Mouse (Mus musculus) brain, embryonic 14.5 days (tissue): Measurements from ENCODE around the gene Ptcd2.

ENCODE experiments used
- CTCF ChIP-seq: fragments of 200-500 bp; IDR thresholded peaks from 2 replicates; pipeline ENCODE4 v1.5.1; 2012; ENCODE audit warnings: inconsistent platforms, mild to moderate bottlenecking, moderate library complexity, borderline replicate concordance; ENCODE audit not compliant: insufficient read depth, insufficient read length; ENCODE audit errors: extremely low read depth
- POLR2A ChIP-seq: fragments of 200-500 bp; IDR thresholded peaks from 2 replicates; pipeline ENCODE4 v1.6.1; 2012; ENCODE audit warnings: mild to moderate bottlenecking, inconsistent platforms, borderline replicate concordance; ENCODE audit not compliant: poor library complexity, insufficient read depth, insufficient read length, severe bottlenecking; ENCODE audit errors: extremely low read depth

DNA sequence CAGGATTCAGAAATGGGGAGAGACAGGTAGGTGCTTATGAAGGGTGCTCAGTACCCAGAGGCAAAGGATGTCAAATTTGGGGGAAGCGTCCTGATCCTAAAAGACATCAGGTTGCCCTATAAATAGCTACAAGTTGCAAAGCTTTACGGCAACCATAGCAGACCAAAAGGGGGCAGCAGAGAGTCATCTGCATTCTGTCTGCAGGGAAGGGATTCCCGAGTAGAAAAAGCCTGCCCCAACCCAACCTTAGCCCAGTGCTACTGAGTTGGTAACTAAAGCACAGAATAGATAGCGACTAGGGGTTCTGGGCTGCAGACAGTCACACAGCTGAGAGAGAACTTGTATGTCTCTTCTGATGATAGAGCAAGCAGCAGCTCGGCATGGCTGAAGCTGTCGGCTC, 31.0 kb upstream of the Ptcd2 start:
- no peak for TF ChIP-seq POLR2A
- TF ChIP-seq CTCF: peak; percentile 90
